ENCODE assay signal across 16 mouse cellular contexts in the genomic region with DNA sequence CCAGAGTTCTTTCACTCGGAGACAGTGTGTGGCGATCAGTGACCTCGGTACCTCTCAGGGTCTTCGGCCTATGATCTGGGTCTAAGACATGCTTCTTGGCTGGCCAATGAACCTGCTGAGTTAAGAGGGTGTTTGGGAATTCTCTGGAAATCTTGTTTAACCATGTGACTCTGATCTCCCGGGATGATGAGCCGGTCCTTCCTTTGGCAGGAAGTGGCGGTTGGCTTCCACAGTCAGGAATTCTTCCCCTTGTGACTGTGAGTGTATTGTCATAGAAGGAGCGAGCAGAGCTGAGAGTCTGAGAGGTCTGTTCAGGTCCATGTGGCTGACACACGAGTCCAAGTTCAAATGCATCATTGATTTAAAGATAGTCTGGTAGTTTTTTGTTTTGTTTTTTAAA. TPM values are rescaled to one million over a fixed set of nuclear protein-coding genes. Genes with fewer than 3 reads are reported as not detected.
DNase-seq lines count a peak whose midpoint lies in the region; ATAC-seq and TF ChIP-seq lines count a peak whose summit lies in the region.
"Had no signal": no experiment of that assay in that cellular context is flagged by ENCODE, and none has a peak within 500 bp of the region (broad histone marks: within the 10 kb centered on the region; RNA-seq: fewer than 3 reads in every experiment).

No protein-coding gene starts in this region.

- no peak overlapping the region for H3K9ac ChIP-seq in forebrain, postnatal 0 days

- 77% methylated on average over 9 of the region's 9 CpGs for WGBS in forebrain, postnatal 0 days

- H3K27me3 ChIP-seq in forebrain, postnatal 0 days (ENCODE audit: insufficient read depth, low read length): no peaks in the 10 kb centered on the region

- no peak overlapping the region for H3K4me3 ChIP-seq in gastrocnemius, adult 2 months
- no peak overlapping the region for H3K4me3 ChIP-seq in forebrain, postnatal 0 days (ENCODE audit: low read depth, low read length)
- H3K4me3 ChIP-seq: erythroblast, embryonic 14.5 days had no signal

- TF ChIP-seq CTCF in gastrocnemius, adult 2 months (IDR thresholded peaks at IDR 0.05): no peak
- TF ChIP-seq CTCF in forebrain, postnatal 0 days (IDR thresholded peaks at IDR 0.05; ENCODE audit: low read depth): no peak

- no peak for ATAC-seq in inflammation-experienced regulatory T-cells, adult 6 months
- no peak for ATAC-seq in forebrain, postnatal 0 days

- H3K9me3 ChIP-seq in forebrain, postnatal 0 days (ENCODE audit: low read length): no peaks in the 10 kb centered on the region

- no peak overlapping the region for H3K4me2 ChIP-seq in forebrain, postnatal 0 days (ENCODE audit: low read depth)
- H3K4me2 ChIP-seq: midbrain, embryonic 11.5 days had no signal

- no peaks in the 10 kb centered on the region for H3K4me1 ChIP-seq in forebrain, postnatal 0 days (ENCODE audit: insufficient read depth)

- H3K27ac ChIP-seq in gastrocnemius, adult 2 months: peak overlapping the region; percentile 77
- no peak overlapping the region for H3K27ac ChIP-seq in forebrain, postnatal 0 days (ENCODE audit: low read depth, low read length)

- DNase-seq in NIH3T3 (ENCODE audit: low read depth): peak; percentile 55
- peak; percentile 77 for DNase-seq in gastrocnemius, adult 2 months
- peak; percentile 46 to 65 for DNase-seq in heart, postnatal 14 days
- peak; percentile 54 for DNase-seq in lung, postnatal 14 days
- DNase-seq in frontal cortex, adult 2 months (ENCODE audit: extremely low spot score in 1 of 2, low spot score in 1 of 2): no peak
- DNase-seq in forebrain, postnatal 0 days: no peak
- DNase-seq: cerebellum, postnatal 25 days; spleen, adult 18-20 months had no signal

- no peaks in the 10 kb centered on the region for H3K36me3 ChIP-seq in forebrain, postnatal 0 days (ENCODE audit: insufficient read depth)

- intact Hi-C loops in gastrocnemius, adult 2 months (cut with DNase I): no loop called here
- intact Hi-C loops in heart, postnatal 14 days (cut with DNase I): loop anchor here (2.0 kb wide), 1 partner anchor 71 kb away; no protein-coding TSS in a partner anchor

RNA-seq across cellular contexts. Expression of gene Rfx8, which starts 37.4 kb away (rescaled TPM):
- not detected for total RNA-seq in gastrocnemius, adult 2 months (2021)
- total RNA-seq in heart, postnatal 14 days (2021): under 1 TPM; 0.32 to 0.36 TPM
- polyA plus RNA-seq in frontal cortex, adult 2 months (2012; rRNA removed): 0.26 and 0.48 TPM in 2 replicates
- polyA plus RNA-seq in inflammation-experienced regulatory T-cells, adult 6 months (2017; shearing (Covaris generic)): not detected
- total RNA-seq in forebrain, postnatal 0 days (2014; rRNA removed): 0.52 TPM in 1 of 2 replicates, not detected in the other
- 0.22 and 0.34 TPM in 2 replicates for polyA plus RNA-seq in forebrain, postnatal 0 days (2015; fragmentation: Nextera tagmentation; extraction: Ambion mirVana)

RNA-seq across cellular contexts. Expression of gene Gm3646, which starts 46.9 kb away (rescaled TPM):
- 1 to 10 TPM in 1 of 2 experiments, not detected in 1; 1.6 TPM for total RNA-seq in gastrocnemius, adult 2 months (2021)
- total RNA-seq in heart, postnatal 14 days (2021): 1 to 10 TPM; 6.4 to 7.6 TPM
- not detected in 2 replicates for polyA plus RNA-seq in frontal cortex, adult 2 months (2012; rRNA removed)
- not detected for polyA plus RNA-seq in inflammation-experienced regulatory T-cells, adult 6 months (2017; shearing (Covaris generic))
- total RNA-seq in forebrain, postnatal 0 days (2014; rRNA removed): not detected in 2 replicates
- not detected in 2 replicates for polyA plus RNA-seq in forebrain, postnatal 0 days (2015; fragmentation: Nextera tagmentation; extraction: Ambion mirVana)
- total RNA-seq: hematopoietic stem cell, adult 5-6 weeks; layer of hippocampus, postnatal 10 days had no signal
- polyA plus RNA-seq: brain, embryonic 14.5 days; erythroblast, embryonic 14.5 days; limb, embryonic 14.5 days; midbrain, embryonic 11.5 days; thymus, postnatal 0 days had no signal

Comparison
In these comparisons a context has a peak if more than half of its experiments do, and no peak if none do; other contexts are left out.
1. DNase-seq: peak in NIH3T3 (single experiment), gastrocnemius, adult 2 months (single experiment), heart, postnatal 14 days (2 of 2) and lung, postnatal 14 days (single experiment); none in frontal cortex, adult 2 months (0 of 2) and forebrain, postnatal 0 days (single experiment).